ENCODE assay signal across 10 mouse cellular contexts in genomic region chr19:45742984-45743575, GRCm38 (mm10). TPM values are rescaled to one million over a fixed set of nuclear protein-coding genes. Genes with fewer than 3 reads are reported as not detected.
DNase-seq lines count a peak whose midpoint lies in the region; ATAC-seq and TF ChIP-seq lines count a peak whose summit lies in the region.
"Had no signal": no experiment of that assay in that cellular context is flagged by ENCODE, and none has a peak within 500 bp of the region (broad histone marks: within the 10 kb centered on the region; RNA-seq: fewer than 3 reads in every experiment).

No protein-coding gene starts in this region.

- ATAC-seq in lung, embryonic 16.5 days (ENCODE audit: low read depth): no peak
- no peak for ATAC-seq in forebrain, postnatal 0 days
- ATAC-seq in liver, embryonic 13.5 days (ENCODE audit: low read depth): no peak

- H3K9me3 ChIP-seq in lung, embryonic 16.5 days (ENCODE audit: control insufficient read depth, low read length): no peaks in the 10 kb centered on the region
- H3K9me3 ChIP-seq in forebrain, postnatal 0 days (ENCODE audit: low read length): no peaks in the 10 kb centered on the region
- no peaks in the 10 kb centered on the region for H3K9me3 ChIP-seq in liver, embryonic 13.5 days (replicated peaks)

- WGBS in lung, embryonic 16.5 days: under 1% methylated on average over 22 of the region's 44 CpGs
- WGBS in forebrain, postnatal 0 days: 2% methylated on average over 25 of the region's 44 CpGs
- 2% methylated on average over 28 of the region's 44 CpGs for WGBS in liver, embryonic 13.5 days (ENCODE audit: insufficient replicate concordance)
- 15% methylated on average over 23 of the region's 44 CpGs for WGBS in cerebellum, adult 2 months

- no peak for TF ChIP-seq CTCF in forebrain, postnatal 0 days (IDR thresholded peaks at IDR 0.05; ENCODE audit: low read depth)
- no peak for TF ChIP-seq CTCF in cerebellum, adult 2 months (IDR thresholded peaks at IDR 0.05; ENCODE audit: borderline replicate concordance, insufficient read depth, low read depth, low read length)

- TF ChIP-seq POLR2A in cerebellum, adult 2 months (IDR thresholded peaks at IDR 0.05; ENCODE audit: borderline replicate concordance, insufficient read depth, low read length): no peak

- peak overlapping the region; percentile 51 for H3K4me3 ChIP-seq in lung, embryonic 16.5 days (ENCODE audit: low read length)
- H3K4me3 ChIP-seq in forebrain, postnatal 0 days (ENCODE audit: low read depth, low read length): peak overlapping the region; percentile 30
- H3K4me3 ChIP-seq in liver, embryonic 13.5 days (replicated peaks): peak overlapping the region; percentile 45
- H3K4me3 ChIP-seq in cerebellum, adult 2 months (replicated peaks; ENCODE audit: insufficient read depth, low read depth, low read length): no peak overlapping the region

- no peak overlapping the region for H3K27ac ChIP-seq in lung, embryonic 16.5 days (ENCODE audit: low read length)
- H3K27ac ChIP-seq in forebrain, postnatal 0 days (ENCODE audit: low read depth, low read length): no peak overlapping the region
- no peak overlapping the region for H3K27ac ChIP-seq in liver, embryonic 13.5 days
- no peak overlapping the region for H3K27ac ChIP-seq in cerebellum, adult 2 months (ENCODE audit: insufficient read depth, low read length)

- no peaks in the 10 kb centered on the region for H3K36me3 ChIP-seq in lung, embryonic 16.5 days (ENCODE audit: control insufficient read depth, insufficient read depth, low read length)
- H3K36me3 ChIP-seq in forebrain, postnatal 0 days (ENCODE audit: insufficient read depth): no peaks in the 10 kb centered on the region
- H3K36me3 ChIP-seq in liver, embryonic 13.5 days: peaks cover 3% of the 10 kb centered on the region; the same call in 1 of the 2 replicates

- peak overlapping the region; percentile 91 for H3K4me2 ChIP-seq in lung, embryonic 16.5 days (ENCODE audit: low read depth, low read length)
- peak overlapping the region; percentile 57 for H3K4me2 ChIP-seq in forebrain, postnatal 0 days (ENCODE audit: low read depth)
- H3K4me2 ChIP-seq in liver, embryonic 13.5 days: peak overlapping the region; percentile 61

- H3K4me1 ChIP-seq in lung, embryonic 16.5 days (replicated peaks; ENCODE audit: control insufficient read depth, insufficient read depth, low read length): peaks cover 25% of the 10 kb centered on the region
- 0 out of 2 replicates have a peak, but pooled peaks cover under 1% of the 10 kb centered on the region for H3K4me1 ChIP-seq in forebrain, postnatal 0 days (ENCODE audit: insufficient read depth)
- peaks cover 40% of the 10 kb centered on the region for H3K4me1 ChIP-seq in liver, embryonic 13.5 days (replicated peaks)
- H3K4me1 ChIP-seq in cerebellum, adult 2 months (ENCODE audit: control insufficient read depth, insufficient read depth, low read length): peaks cover under 1% of the 10 kb centered on the region; the same call in 1 of the 2 replicates

- peak overlapping the region; percentile 25; the same call in 1 of the 2 replicates for H3K9ac ChIP-seq in lung, embryonic 16.5 days (ENCODE audit: low read length)
- no peak overlapping the region for H3K9ac ChIP-seq in forebrain, postnatal 0 days
- no peak overlapping the region for H3K9ac ChIP-seq in liver, embryonic 13.5 days

- no peak for DNase-seq in lung, postnatal 4 days
- DNase-seq in forebrain, postnatal 0 days: no peak
- no peak for DNase-seq in liver, embryonic 13.5 days
- DNase-seq in yolk sac, embryonic 10.5 days (ENCODE audit: low spot score): peak; percentile 47
- no peak for DNase-seq in urinary bladder, postnatal 36 days (ENCODE audit: low spot score in 2 of 2)
- DNase-seq in cerebellum, adult 2 months: no peak
- DNase-seq: lung, adult 2 months; right cerebral cortex, adult 18-20 months had no signal

- peaks cover 80% of the 10 kb centered on the region for H3K27me3 ChIP-seq in lung, embryonic 16.5 days (ENCODE audit: control insufficient read depth, insufficient read depth, low read depth, low read length)
- peaks cover 66% of the 10 kb centered on the region for H3K27me3 ChIP-seq in forebrain, postnatal 0 days (ENCODE audit: insufficient read depth, low read length)
- peaks cover 86% of the 10 kb centered on the region for H3K27me3 ChIP-seq in liver, embryonic 13.5 days
- peaks cover 15% of the 10 kb centered on the region; the same call in 1 of the 2 replicates for H3K27me3 ChIP-seq in cerebellum, adult 2 months (ENCODE audit: control insufficient read depth, insufficient read depth, low read length)

RNA-seq across cellular contexts. Expression of gene Fgf8, which starts 0.4 kb away (rescaled TPM):
- polyA plus RNA-seq in lung, embryonic 16.5 days (2015; fragmentation: Nextera tagmentation; extraction: Ambion mirVana): not detected in 2 replicates
- total RNA-seq in forebrain, postnatal 0 days (2014; rRNA removed): 1.00 TPM in 1 of 2 replicates, not detected in the other
- polyA plus RNA-seq in forebrain, postnatal 0 days (2015; fragmentation: Nextera tagmentation; extraction: Ambion mirVana): 0.24 and 0.26 TPM in 2 replicates
- not detected in 2 replicates for polyA plus RNA-seq in liver, embryonic 13.5 days (2015; fragmentation: Nextera tagmentation; extraction: Ambion mirVana)
- not detected in 2 replicates for polyA plus RNA-seq in cerebellum, adult 2 months (2012; rRNA removed)
- total RNA-seq: gastrocnemius, postnatal 4 days had no signal
- polyA plus RNA-seq: lung, adult 2 months had no signal

RNA-seq across cellular contexts. Expression of gene Npm3, which starts 6.3 kb away (rescaled TPM):
- polyA plus RNA-seq in lung, embryonic 16.5 days (2015; fragmentation: Nextera tagmentation; extraction: Ambion mirVana): 14.7 and 15.8 TPM in 2 replicates
- 34.7 and 55.2 TPM in 2 replicates for total RNA-seq in forebrain, postnatal 0 days (2014; rRNA removed)
- 7.8 and 11.5 TPM in 2 replicates for polyA plus RNA-seq in forebrain, postnatal 0 days (2015; fragmentation: Nextera tagmentation; extraction: Ambion mirVana)
- 13.9 and 15.4 TPM in 2 replicates for polyA plus RNA-seq in liver, embryonic 13.5 days (2015; fragmentation: Nextera tagmentation; extraction: Ambion mirVana)
- polyA plus RNA-seq in cerebellum, adult 2 months (2012; rRNA removed): 14.7 and 15.0 TPM in 2 replicates

RNA-seq across cellular contexts. Expression of gene Mgea5, which starts 40.6 kb away (rescaled TPM):
- polyA plus RNA-seq in lung, embryonic 16.5 days (2015; fragmentation: Nextera tagmentation; extraction: Ambion mirVana): 47.0 and 48.5 TPM in 2 replicates
- total RNA-seq in forebrain, postnatal 0 days (2014; rRNA removed): 214 and 247 TPM in 2 replicates
- 46.8 and 67.8 TPM in 2 replicates for polyA plus RNA-seq in forebrain, postnatal 0 days (2015; fragmentation: Nextera tagmentation; extraction: Ambion mirVana)
- 17.7 and 19.1 TPM in 2 replicates for polyA plus RNA-seq in liver, embryonic 13.5 days (2015; fragmentation: Nextera tagmentation; extraction: Ambion mirVana)
- 109 and 116 TPM in 2 replicates for polyA plus RNA-seq in cerebellum, adult 2 months (2012; rRNA removed)
